Mouse (Mus musculus) heart, embryonic 11.5 days (tissue): ENCODE results near the gene Mthfd1l. TPM values are rescaled to one million over a fixed set of nuclear protein-coding genes. Genes with fewer than 3 reads are reported as not detected.

Source experiments
- ATAC-seq: fragments of 200-750 bp; cut with Nextera tagmentation; replicated peaks from 2 replicates; pipeline ENCODE4 v1.8.0; 2017; ENCODE audit warnings: moderate library complexity; ENCODE audit not compliant: insufficient number of reproducible peaks, low FRiP score, low TSS enrichment
- H3K27ac ChIP-seq: fragments of 300-500 bp; sonication (generic); 2 replicates; pipeline ENCODE4 v1.5.1; 2014; ENCODE audit warnings: mild to moderate bottlenecking, low read depth, low read length
- H3K27me3 ChIP-seq: fragments of 300-500 bp; sonication (generic); 2 replicates; pipeline ENCODE4 v1.6.1; 2014; ENCODE audit warnings: mild to moderate bottlenecking, low read length, mixed read lengths; ENCODE audit not compliant: control insufficient read depth, insufficient read depth
- H3K36me3 ChIP-seq: fragments of 300-500 bp; sonication (generic); 2 replicates; pipeline ENCODE4 v1.6.1; 2014; ENCODE audit warnings: mild to moderate bottlenecking, low read length, moderate library complexity, mixed read lengths; ENCODE audit not compliant: control insufficient read depth, insufficient read depth
- H3K4me1 ChIP-seq: fragments of 300-500 bp; sonication (generic); 2 replicates; pipeline ENCODE4 v1.6.1; 2014; ENCODE audit warnings: low read length; ENCODE audit not compliant: control insufficient read depth, insufficient read depth
- H3K4me2 ChIP-seq: fragments of 300-500 bp; sonication (generic); 2 replicates; pipeline ENCODE4 v1.6.1; 2014; ENCODE audit warnings: mild to moderate bottlenecking, moderate library complexity
- H3K4me3 ChIP-seq: fragments of 300-500 bp; sonication (generic); 2 replicates; pipeline ENCODE4 v1.5.1; 2014; ENCODE audit warnings: low read depth, low read length
- H3K9ac ChIP-seq: fragments of 300-500 bp; sonication (generic); 2 replicates; pipeline ENCODE4 v1.6.1; 2014; ENCODE audit warnings: mild to moderate bottlenecking, low read depth, low read length, moderate library complexity
- H3K9me3 ChIP-seq: fragments of 300-500 bp; sonication (generic); replicated peaks from 2 replicates; pipeline ENCODE4 v1.6.1; 2016; ENCODE audit warnings: low read length; ENCODE audit not compliant: control insufficient read depth
- WGBS: fragments of 180-500 bp; shearing (Covaris S2); extraction: QIAGEN DNeasy Blood & Tissue Kit; methylation state at CpG from one replicate; pipeline ENCODE4 v1.1.7; 2014; ENCODE audit not compliant: insufficient replicate concordance; 5-methylcytosine and 5-hydroxymethylcytosine counted together
- polyA plus RNA-seq: library from polyadenylated mRNA; unstranded; fragments of >200 nt; fragmentation: Nextera tagmentation; extraction: Ambion mirVana; gene quantifications from 2 replicates; pipeline ENCODE4 v1.2.1, GENCODE M21; 2014

Gene Mthfd1l
- polyA plus RNA-seq, 1 experiment from 2014 or later: 18.0 TPM

- no peaks in the 10 kb centered on the region for H3K36me3 ChIP-seq
- WGBS: 66% methylated on average over 4 of the region's 4 CpGs
- H3K4me3 ChIP-seq: no peak overlapping the region
- H3K9ac ChIP-seq: no peak overlapping the region
- no peak overlapping the region for H3K4me2 ChIP-seq
- peak overlapping the region; percentile 25; the same call in 1 of the 2 replicates for H3K27ac ChIP-seq
- H3K9me3 ChIP-seq: no peaks in the 10 kb centered on the region
- ATAC-seq: no peak
- H3K27me3 ChIP-seq: no peaks in the 10 kb centered on the region
- peaks cover 22% of the 10 kb centered on the region for H3K4me1 ChIP-seq
These were observed 156.0 kb downstream of the Mthfd1l start for GRCm38 (mm10) chr10:4128915-4129314.

DNA sequence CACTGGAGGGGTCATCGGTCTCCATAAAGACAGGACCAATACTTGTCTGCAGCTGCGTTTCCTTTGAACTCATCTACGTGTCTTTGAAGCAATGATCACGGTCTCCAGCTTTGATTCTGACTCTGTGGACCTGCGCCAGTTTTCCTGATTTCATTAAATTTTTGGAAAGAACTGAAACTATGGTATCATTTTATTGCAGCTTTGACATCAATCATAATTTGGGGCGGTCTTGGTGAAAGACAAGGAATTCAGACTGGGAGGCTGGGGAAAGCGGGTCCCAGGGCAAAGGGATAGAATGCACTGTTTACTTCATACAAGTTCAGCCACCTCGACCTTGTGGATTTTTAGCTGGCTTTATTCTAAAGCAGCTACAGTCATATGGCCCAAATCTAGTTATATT lies 156.5 kb downstream of the Mthfd1l start:
- WGBS: 86% methylated on average over 8 of the region's 8 CpGs
- no peak overlapping the region for H3K4me3 ChIP-seq
- H3K4me2 ChIP-seq: no peak overlapping the region
- no peak overlapping the region for H3K27ac ChIP-seq
- no peak overlapping the region for H3K9ac ChIP-seq
- H3K9me3 ChIP-seq: no peaks in the 10 kb centered on the region
- no peak for ATAC-seq
- no peaks in the 10 kb centered on the region for H3K27me3 ChIP-seq
- peaks cover 22% of the 10 kb centered on the region for H3K4me1 ChIP-seq
- no peaks in the 10 kb centered on the region for H3K36me3 ChIP-seq

- ATAC-seq: no peak
- peaks cover 22% of the 10 kb centered on the region for H3K4me1 ChIP-seq
- no peak overlapping the region for H3K4me3 ChIP-seq
- no peaks in the 10 kb centered on the region for H3K9me3 ChIP-seq
- H3K4me2 ChIP-seq: no peak overlapping the region
- H3K36me3 ChIP-seq: no peaks in the 10 kb centered on the region
- H3K27ac ChIP-seq: no peak overlapping the region
- 58% methylated on average over 11 of the region's 11 CpGs for WGBS
- H3K9ac ChIP-seq: no peak overlapping the region
- no peaks in the 10 kb centered on the region for H3K27me3 ChIP-seq
These were observed 157.2 kb downstream of the Mthfd1l start for GRCm38 (mm10) chr10:4130034-4130607.

DNA sequence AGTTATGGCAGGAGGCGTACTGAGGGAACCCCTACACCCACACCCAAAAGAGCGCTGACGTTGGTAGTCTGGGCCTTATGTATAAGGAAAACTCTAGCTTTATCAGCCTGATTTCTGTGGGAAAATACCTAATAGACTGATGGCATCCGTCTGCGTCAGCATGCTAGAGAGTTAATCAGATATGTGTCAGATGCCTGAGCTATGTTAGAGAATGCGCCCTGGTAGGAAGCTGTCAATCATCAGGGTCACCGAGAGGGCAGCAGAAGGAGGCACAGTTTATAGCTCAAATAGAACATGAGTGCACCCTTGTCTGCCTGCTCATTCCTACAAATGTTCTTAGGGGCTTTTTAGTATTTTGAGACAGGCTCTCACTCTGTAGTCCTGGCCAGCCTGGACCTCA lies 159.8 kb downstream of the Mthfd1l start:
- 33% methylated on average over 7 of the region's 7 CpGs for WGBS
- H3K9ac ChIP-seq: no peak overlapping the region
- peaks cover 17% of the 10 kb centered on the region for H3K4me1 ChIP-seq
- peak overlapping the region; percentile 70 for H3K27ac ChIP-seq
- H3K4me3 ChIP-seq: no peak overlapping the region
- H3K27me3 ChIP-seq: no peaks in the 10 kb centered on the region
- H3K9me3 ChIP-seq: no peaks in the 10 kb centered on the region
- no peak overlapping the region for H3K4me2 ChIP-seq
- no peaks in the 10 kb centered on the region for H3K36me3 ChIP-seq
- ATAC-seq: 0 out of 2 replicates have a peak, but pooled peaks have one; percentile 10

GRCm38 (mm10) chr10:4135100-4135764 lies 162.3 kb downstream of the Mthfd1l start:
- Histone ChIP-seq H3K4me2 (no peak overlapping the region), H3K4me1 (peaks cover 9% of the 10 kb centered on the region), H3K27me3 (no peaks in the 10 kb centered on the region), H3K36me3 (no peaks in the 10 kb centered on the region), H3K27ac (no peak overlapping the region), H3K9me3 (no peaks in the 10 kb centered on the region), H3K9ac (no peak overlapping the region), H3K4me3 (no peak overlapping the region)
- ATAC-seq: no peak
- 91% methylated on average over 5 of the region's 5 CpGs for WGBS

DNA sequence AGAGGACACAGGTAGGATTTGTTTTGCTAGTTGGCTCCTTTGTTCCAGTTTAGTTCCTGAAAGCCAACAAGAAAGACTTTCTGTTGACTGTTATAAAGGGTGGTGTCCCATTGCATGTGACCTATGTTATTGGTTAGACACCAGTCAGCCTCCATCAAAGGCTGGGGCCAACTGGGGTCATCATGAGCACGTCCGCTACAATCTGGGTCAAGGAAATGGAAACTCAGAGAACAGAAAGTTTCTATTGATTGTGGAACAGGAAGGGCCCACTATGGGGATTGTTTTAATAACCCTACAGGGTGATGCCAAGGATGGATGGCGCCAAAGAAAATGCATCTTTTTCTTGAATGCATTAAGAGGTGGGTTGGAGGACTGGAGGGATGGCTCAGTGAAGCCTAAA lies 166.6 kb downstream of the Mthfd1l start:
- H3K9me3 ChIP-seq: no peaks in the 10 kb centered on the region
- no peak overlapping the region; the same call in 1 of the 2 replicates for H3K27ac ChIP-seq
- H3K4me2 ChIP-seq: no peak overlapping the region
- ATAC-seq: no peak
- H3K4me3 ChIP-seq: no peak overlapping the region
- WGBS: 76% methylated on average over 3 of the region's 3 CpGs
- H3K36me3 ChIP-seq: no peaks in the 10 kb centered on the region
- H3K27me3 ChIP-seq: no peaks in the 10 kb centered on the region
- no peaks in the 10 kb centered on the region for H3K4me1 ChIP-seq
- no peak overlapping the region for H3K9ac ChIP-seq

GRCm38 (mm10) chr10:4141689-4142088 lies 168.8 kb downstream of the Mthfd1l start:
- Histone ChIP-seq H3K9ac (no peak overlapping the region), H3K36me3 (no peaks in the 10 kb centered on the region), H3K4me2 (no peak overlapping the region), H3K9me3 (no peaks in the 10 kb centered on the region), H3K27me3 (no peaks in the 10 kb centered on the region), H3K4me3 (no peak overlapping the region), H3K4me1 (no peaks in the 10 kb centered on the region), H3K27ac (no peak overlapping the region)
- 83% methylated on average over 7 of the region's 7 CpGs for WGBS
- ATAC-seq: no peak

GRCm38 (mm10) chr10:4142816-4143215 lies 169.9 kb downstream of the Mthfd1l start:
- Histone ChIP-seq H3K4me1 (no peaks in the 10 kb centered on the region), H3K36me3 (no peaks in the 10 kb centered on the region), H3K4me3 (no peak overlapping the region), H3K9me3 (no peaks in the 10 kb centered on the region), H3K9ac (no peak overlapping the region; the same call in 1 of the 2 replicates), H3K27ac (no peak overlapping the region), H3K27me3 (no peaks in the 10 kb centered on the region), H3K4me2 (no peak overlapping the region)
- WGBS: 83% methylated on average over 10 of the region's 10 CpGs
- ATAC-seq: no peak

GRCm38 (mm10) chr10:4143381-4143780 lies 170.5 kb downstream of the Mthfd1l start:
- Histone ChIP-seq H3K4me1 (no peaks in the 10 kb centered on the region), H3K27ac (no peak overlapping the region), H3K4me2 (no peak overlapping the region), H3K27me3 (no peaks in the 10 kb centered on the region), H3K9me3 (no peaks in the 10 kb centered on the region), H3K36me3 (no peaks in the 10 kb centered on the region), H3K9ac (no peak overlapping the region), H3K4me3 (no peak overlapping the region)
- ATAC-seq: no peak
- 87% methylated on average over 1 of the region's 1 CpGs for WGBS
